In genomic region chr6:97178491-97179366, GRCm38 (mm10) we compare ENCODE assay signal across 8 mouse cellular contexts. TPM values are rescaled to one million over a fixed set of nuclear protein-coding genes. Genes with fewer than 3 reads are reported as not detected.
DNase-seq lines count a peak whose midpoint lies in the region; ATAC-seq and TF ChIP-seq lines count a peak whose summit lies in the region.

Gene Tmf1 (minus strand): TSS chr6:97179122.

- DNase-seq in MEL (ENCODE audit: low read depth, low spot score) = peak; percentile 95
- DNase-seq in cerebellum, adult 2 months = peak; percentile 95 to 96
- DNase-seq in forelimb bud, embryonic 11.5 days (ENCODE audit: low read depth, low spot score) = peak; percentile 93
- DNase-seq in layer of hippocampus, adult 9-10 months (ENCODE audit: low spot score) = peak; percentile 91
- peak; percentile 84 for DNase-seq in ovary, postnatal 10 days (ENCODE audit: low spot score)
- DNase-seq in thymus, postnatal 10 days (ENCODE audit: low spot score in 2 of 2) = peak; percentile 91 to 96

- under 1% methylated on average over 80 of the region's 80 CpGs for WGBS in cerebellum, adult 2 months
- under 1% methylated on average over 80 of the region's 80 CpGs for WGBS in lung, embryonic 16.5 days

- TF ChIP-seq RAD21 in MEL (IDR thresholded peaks at IDR 0.05; ENCODE audit: low read depth, low read length) = no peak

- H3K4me3 ChIP-seq in MEL (ENCODE audit: control insufficient read depth in 1 of 2, insufficient read depth in 1 of 2, low read depth in 2 of 2, low read length in 2 of 2) = peak within 1 kb of the TSS; percentile 83 to 94
- peak within 1 kb of the TSS; percentile 83 for H3K4me3 ChIP-seq in cerebellum, adult 2 months (replicated peaks; ENCODE audit: insufficient read depth, low read depth, low read length)
- peak within 1 kb of the TSS; percentile 95 for H3K4me3 ChIP-seq in lung, embryonic 16.5 days (ENCODE audit: low read length)

- TF ChIP-seq POLR2A in MEL (IDR thresholded peaks at IDR 0.05; ENCODE audit: control insufficient read depth in 1 of 2, insufficient read depth in 1 of 2, low read depth in 1 of 2, low read length in 2 of 2, poor library complexity in 1 of 2) = peak; percentile 93 to 97
- TF ChIP-seq POLR2A in cerebellum, adult 2 months (IDR thresholded peaks at IDR 0.05; ENCODE audit: borderline replicate concordance, insufficient read depth, low read length) = peak; percentile 86

- H3K36me3 ChIP-seq in MEL (ENCODE audit: control insufficient read depth in 1 of 2, insufficient read depth in 2 of 2, low read length in 2 of 2) = peaks cover 4 to 30% of the 10 kb centered on the region in 2 experiments
- peaks cover 7% of the 10 kb centered on the region; the same call in 1 of the 2 replicates for H3K36me3 ChIP-seq in lung, embryonic 16.5 days (ENCODE audit: control insufficient read depth, insufficient read depth, low read length)

- peak within 1 kb of the TSS; percentile 81 for H3K4me2 ChIP-seq in lung, embryonic 16.5 days (ENCODE audit: low read depth, low read length)

- peak within 1 kb of the TSS; percentile 92 for H3K27ac ChIP-seq in MEL (ENCODE audit: control insufficient read depth, low read depth, low read length)
- H3K27ac ChIP-seq in cerebellum, adult 2 months (ENCODE audit: insufficient read depth, low read length) = peak within 1 kb of the TSS; percentile 88
- H3K27ac ChIP-seq in lung, embryonic 16.5 days (ENCODE audit: low read length) = peak within 1 kb of the TSS; percentile 92

- H3K9ac ChIP-seq in MEL (ENCODE audit: control insufficient read depth, low read depth, low read length, poor library complexity, severe bottlenecking) = peak within 1 kb of the TSS; percentile 91
- peak within 1 kb of the TSS; percentile 98 for H3K9ac ChIP-seq in lung, embryonic 16.5 days (ENCODE audit: low read length)

- peaks cover 26% of the 10 kb centered on the region for H3K79me2 ChIP-seq in MEL (ENCODE audit: control insufficient read depth, insufficient read depth, low read length, poor library complexity)

- TF ChIP-seq EP300 in MEL (IDR thresholded peaks at IDR 0.05; ENCODE audit: low read depth in 1 of 2, low read length in 2 of 2) = no peak

- no peaks in the 10 kb centered on the region for H3K9me3 ChIP-seq in MEL (replicated peaks; ENCODE audit: insufficient read depth, low read length)
- no peaks in the 10 kb centered on the region for H3K9me3 ChIP-seq in lung, embryonic 16.5 days (ENCODE audit: control insufficient read depth, low read length)

- no peaks in the 10 kb centered on the region for H3K27me3 ChIP-seq in MEL (ENCODE audit: control insufficient read depth in 1 of 2, insufficient read depth in 2 of 2, low read length in 2 of 2)
- H3K27me3 ChIP-seq in cerebellum, adult 2 months (ENCODE audit: control insufficient read depth, insufficient read depth, low read length) = no peaks in the 10 kb centered on the region
- no peaks in the 10 kb centered on the region for H3K27me3 ChIP-seq in lung, embryonic 16.5 days (ENCODE audit: control insufficient read depth, insufficient read depth, low read depth, low read length)

- peaks cover 7 to 22% of the 10 kb centered on the region in 2 experiments for H3K4me1 ChIP-seq in MEL (ENCODE audit: control insufficient read depth in 1 of 2, insufficient read depth in 2 of 2, low read length in 2 of 2)
- no peaks in the 10 kb centered on the region for H3K4me1 ChIP-seq in cerebellum, adult 2 months (ENCODE audit: control insufficient read depth, insufficient read depth, low read length)
- H3K4me1 ChIP-seq in lung, embryonic 16.5 days (replicated peaks; ENCODE audit: control insufficient read depth, insufficient read depth, low read length) = peaks cover 12% of the 10 kb centered on the region

- ATAC-seq in hematopoietic stem cell, adult 5-6 weeks (replicated peaks in 1 of 2; ENCODE audit: insufficient read depth in 1 of 2, low FRiP score in 2 of 2, low TSS enrichment in 1 of 2, low read depth in 1 of 2, poor library complexity in 2 of 2, severe bottlenecking in 2 of 2) = peak; percentile 97
- peak; percentile 99 for ATAC-seq in lung, embryonic 16.5 days (ENCODE audit: low read depth)

- 0 out of 6 replicates have a peak, but pooled peaks of 1 of the 3 experiments have one; percentile 1 for TF ChIP-seq CTCF in MEL (IDR thresholded peaks at IDR 0.05 in 2 of 3, conservative IDR thresholded peaks at IDR 0.05 in 1 of 3; ENCODE audit: control insufficient read depth in 1 of 3, insufficient read depth in 1 of 3, low read depth in 2 of 3, low read length in 3 of 3, poor library complexity in 1 of 3, severe bottlenecking in 1 of 3)
- TF ChIP-seq CTCF in cerebellum, adult 2 months (IDR thresholded peaks at IDR 0.05; ENCODE audit: borderline replicate concordance, insufficient read depth, low read depth, low read length) = no peak

TF ChIP-seq in MEL, 35 proteins besides CTCF, POLR2A, EP300 and RAD21:
- TF ChIP-seq HCFC1 (IDR thresholded peaks at IDR 0.05; ENCODE audit: low read depth, low read length) = peak; percentile 84
- no peak for TF ChIP-seq GATA1 (IDR thresholded peaks at IDR 0.05; ENCODE audit: low read depth, low read length)
- TF ChIP-seq USF1 (IDR thresholded peaks at IDR 0.05; ENCODE audit: low read depth, low read length) = no peak
- no peak for TF ChIP-seq ZNF384 (IDR thresholded peaks at IDR 0.05; ENCODE audit: low read depth, low read length)
- TF ChIP-seq CHD2 (IDR thresholded peaks at IDR 0.05; ENCODE audit: low read length) = no peak
- TF ChIP-seq POLR2AphosphoS2 (IDR thresholded peaks at IDR 0.05; ENCODE audit: low read length) = peak; percentile 93; the same call in 1 of the 2 replicates
- TF ChIP-seq RCOR1 (IDR thresholded peaks at IDR 0.05; ENCODE audit: low read depth, low read length) = no peak
- TF ChIP-seq POLR2AphosphoS5 (IDR thresholded peaks at IDR 0.05; ENCODE audit: borderline replicate concordance, low read depth, low read length) = no peak
- no peak for TF ChIP-seq MAFK (IDR thresholded peaks at IDR 0.05; ENCODE audit: borderline replicate concordance, low read depth, low read length)
- TF ChIP-seq TAL1 (IDR thresholded peaks at IDR 0.05; ENCODE audit: low read length) = no peak
- TF ChIP-seq NELFE (IDR thresholded peaks at IDR 0.05; ENCODE audit: low read depth, low read length) = peak; percentile 77
- TF ChIP-seq MXI1 (IDR thresholded peaks at IDR 0.05; ENCODE audit: low read depth, low read length) = peak; percentile 50; the same call in 1 of the 2 replicates
- TF ChIP-seq JUND (IDR thresholded peaks at IDR 0.05; ENCODE audit: low read depth, low read length) = no peak
- TF ChIP-seq MEF2A (IDR thresholded peaks at IDR 0.05; ENCODE audit: extremely low read depth, insufficient replicate concordance, low read depth, low read length, poor library complexity, severe bottlenecking) = no peak
- TF ChIP-seq TCF12 (IDR thresholded peaks at IDR 0.05; ENCODE audit: low read depth, low read length) = peak; percentile 48
- TF ChIP-seq ZMIZ1 (IDR thresholded peaks at IDR 0.05; ENCODE audit: low read depth, low read length) = peak; percentile 88; the same call in 1 of the 2 replicates
- TF ChIP-seq E2F4 (IDR thresholded peaks at IDR 0.05; ENCODE audit: borderline replicate concordance, low read depth, low read length) = no peak
- no peak for TF ChIP-seq ZKSCAN1 (IDR thresholded peaks at IDR 0.05; ENCODE audit: low read depth, low read length)
- TF ChIP-seq BHLHE40 (IDR thresholded peaks at IDR 0.05; ENCODE audit: borderline replicate concordance, low read depth, low read length) = no peak
- TF ChIP-seq UBTF (IDR thresholded peaks at IDR 0.05; ENCODE audit: borderline replicate concordance, insufficient read depth, low read depth, low read length) = peak; percentile 86; the same call in 1 of the 2 replicates
- TF ChIP-seq MAZ (IDR thresholded peaks at IDR 0.05; ENCODE audit: low read depth, low read length) = no peak
- TF ChIP-seq MYB (IDR thresholded peaks at IDR 0.05; ENCODE audit: low read depth, low read length) = peak; percentile 34; the same call in 1 of the 2 replicates
- TF ChIP-seq ZC3H11A (IDR thresholded peaks at IDR 0.05; ENCODE audit: low read depth, low read length) = no peak
- peak; percentile 84 for TF ChIP-seq NRF1 (IDR thresholded peaks at IDR 0.05; ENCODE audit: insufficient read depth, low read depth, low read length, poor library complexity, severe bottlenecking)
- peak; percentile 61; the same call in 1 of the 2 replicates for TF ChIP-seq KAT2A (conservative IDR thresholded peaks at IDR 0.05; ENCODE audit: low read depth, low read length)
- peak; percentile 86 for TF ChIP-seq ELF1 (IDR thresholded peaks at IDR 0.05; ENCODE audit: low read depth, low read length)
- TF ChIP-seq GABPA (IDR thresholded peaks at IDR 0.05; ENCODE audit: low read depth, low read length) = no peak
- no peak for TF ChIP-seq USF2 (IDR thresholded peaks at IDR 0.05; ENCODE audit: borderline replicate concordance in 1 of 2, insufficient read depth in 1 of 2, low read depth in 1 of 2, low read length in 2 of 2)
- 0 out of 2 replicates have a peak, but pooled peaks have one; percentile 1 for TF ChIP-seq CHD1 (IDR thresholded peaks at IDR 0.05; ENCODE audit: low read depth, low read length)
- TF ChIP-seq SIN3A (IDR thresholded peaks at IDR 0.05; ENCODE audit: low read length) = peak; percentile 76
- TF ChIP-seq SMC3 (IDR thresholded peaks at IDR 0.05; ENCODE audit: low read depth, low read length) = no peak
- TF ChIP-seq MAX (IDR thresholded peaks at IDR 0.05; ENCODE audit: low read length) = no peak; the same call in 1 of the 2 replicates
- TF ChIP-seq ETS1 (IDR thresholded peaks at IDR 0.05; ENCODE audit: low read depth, low read length) = peak; percentile 60; the same call in 1 of the 2 replicates
- TF ChIP-seq TBP (IDR thresholded peaks at IDR 0.05; ENCODE audit: low read depth, low read length) = peak; percentile 52; the same call in 1 of the 2 replicates
- no peak for TF ChIP-seq MYC (IDR thresholded peaks at IDR 0.05; ENCODE audit: low read depth, low read length)
TF ChIP-seq in MEL: peak in this region for 15.

RNA-seq across cellular contexts. Expression of gene Tmf1, which starts in this region (rescaled TPM):
- total RNA-seq in MEL (2012; rRNA removed) = 19.2 and 21.9 TPM in 2 replicates
- 10 to 100 TPM in 1 of 2 experiments, not detected in 1; 13.5 TPM for polyA plus RNA-seq in MEL (2012; ENCODE audit: insufficient read depth in 1 of 2, insufficient read length in 2 of 2, low read depth in 1 of 2, low replicate concordance in 2 of 2, missing spikeins in 1 of 2)
- polyA plus RNA-seq in cerebellum, adult 2 months (2012; rRNA removed) = 13.4 and 14.2 TPM in 2 replicates
- total RNA-seq in hematopoietic stem cell, adult 5-6 weeks (2017) = 119 and 157 TPM in 2 replicates
- polyA plus RNA-seq in lung, embryonic 16.5 days (2015; fragmentation: Nextera tagmentation; extraction: Ambion mirVana) = 30.8 and 36.9 TPM in 2 replicates

Comparison
In these comparisons a context has a peak if more than half of its experiments do, and no peak if none do; other contexts are left out.
1. Peak in every context shown above with its lines: DNase-seq, ATAC-seq, H3K4me3 ChIP-seq and H3K27ac ChIP-seq.